Mouse (Mus musculus): ENCODE measurements at regions not wholly inside any gene's neighbourhood (a gene's known extent, or its start where the extent isn't known, plus 50 kb on each side); places are given as distances from the start of the nearest gene placed in this dataset.

- DNase-seq (ENCODE audit: low read depth, low spot score) = no peak
- POLR2A ChIA-PET = no interaction called here
- no peaks in the 10 kb centered on the region for H3K27me3 ChIP-seq
- in situ Hi-C loops (cut with MboI; ENCODE audit: low pct_unique_long_range_greater_than_20kb) = no loop called here
- no peak for TF ChIP-seq CTCF (IDR thresholded peaks at IDR 0.05)
- CTCF ChIA-PET = no interaction called here
- ATAC-seq = no peak
These were observed 88.4 kb downstream of the Zfp706 start for GRCm38 (mm10) chr15:36919209-36919608.

DNA sequence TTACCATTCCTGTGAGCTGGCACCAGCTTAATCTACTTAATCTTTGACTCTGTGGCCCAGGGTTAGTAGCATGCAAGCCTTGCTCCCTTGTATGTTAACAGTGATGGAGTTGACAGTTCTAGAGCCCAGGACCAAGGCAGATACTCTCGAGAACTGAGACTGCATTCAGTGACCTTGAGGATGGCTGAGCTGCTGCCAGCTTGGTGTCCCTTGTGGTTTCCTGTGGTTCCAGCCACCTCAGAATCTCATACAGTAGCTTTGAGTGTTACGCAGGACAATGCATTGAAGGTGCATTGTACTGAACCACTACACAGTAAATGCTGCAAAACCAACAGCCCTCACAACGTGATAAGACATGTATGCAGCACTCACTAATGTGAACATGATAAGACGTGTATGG, 90.6 kb downstream of the Zfp706 start:
- in situ Hi-C loops (cut with MboI; ENCODE audit: low pct_unique_long_range_greater_than_20kb) = no loop called here
- no peak for TF ChIP-seq CTCF (IDR thresholded peaks at IDR 0.05)
- no peaks in the 10 kb centered on the region for H3K27me3 ChIP-seq
- CTCF ChIA-PET = interaction anchor here (0.7 to 1.6 kb wide), 2 partner anchors 17 to 18 kb away, joined by 3 to 4 read pairs; no protein-coding TSS in a partner anchor
- ATAC-seq (no peak), DNase-seq (ENCODE audit: low read depth, low spot score) (no peak)
- POLR2A ChIA-PET = interaction anchor here (0.6 kb wide), 1 partner anchor 645 kb away, joined by 3 read pairs; no protein-coding TSS in a partner anchor

GRCm38 (mm10) chr15:36914239-36915100, 93.1 kb downstream of the Zfp706 start:
- no peaks in the 10 kb centered on the region for H3K27me3 ChIP-seq
- ATAC-seq = no peak
- no peak for DNase-seq (ENCODE audit: low read depth, low spot score)
- POLR2A ChIA-PET = no interaction called here
- CTCF ChIA-PET = no interaction called here
- TF ChIP-seq CTCF (IDR thresholded peaks at IDR 0.05) = no peak
- in situ Hi-C loops (cut with MboI; ENCODE audit: low pct_unique_long_range_greater_than_20kb) = no loop called here

GRCm38 (mm10) chr15:36913308-36913707, 94.3 kb downstream of the Zfp706 start:
- TF ChIP-seq CTCF (IDR thresholded peaks at IDR 0.05) = no peak
- in situ Hi-C loops (cut with MboI; ENCODE audit: low pct_unique_long_range_greater_than_20kb) = no loop called here
- ATAC-seq = no peak
- ChIA-PET CTCF (no interaction called here), POLR2A (no interaction called here)
- H3K27me3 ChIP-seq = no peaks in the 10 kb centered on the region
- DNase-seq (ENCODE audit: low read depth, low spot score) = no peak

GRCm38 (mm10) chr15:36910272-36910671, 97.3 kb downstream of the Zfp706 start:
- DNase-seq (ENCODE audit: low read depth, low spot score) = no peak
- in situ Hi-C loops (cut with MboI; ENCODE audit: low pct_unique_long_range_greater_than_20kb) = no loop called here
- TF ChIP-seq CTCF (IDR thresholded peaks at IDR 0.05) = no peak
- POLR2A ChIA-PET = no interaction called here
- ATAC-seq = no peak
- CTCF ChIA-PET = no interaction called here
- no peaks in the 10 kb centered on the region for H3K27me3 ChIP-seq

DNA sequence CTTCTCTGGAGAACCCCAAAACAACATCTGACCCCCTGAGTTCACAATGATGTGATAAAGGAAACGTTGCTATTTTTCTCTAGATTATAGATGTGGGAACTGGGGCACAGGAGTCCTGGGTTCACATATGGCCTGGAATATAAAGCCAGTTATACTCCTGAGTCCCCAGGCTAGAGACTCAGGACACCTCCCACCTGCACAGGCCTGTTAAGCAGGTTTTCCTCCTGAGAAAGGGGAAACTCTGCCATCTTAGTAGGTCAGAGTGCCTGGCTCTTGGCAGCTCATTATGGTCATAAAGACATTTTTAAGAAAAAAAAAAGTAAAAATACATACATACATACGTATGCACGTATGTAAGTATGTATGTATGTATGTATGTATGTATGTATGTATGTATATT, 98.1 kb downstream of the Zfp706 start:
- DNase-seq (ENCODE audit: low read depth, low spot score) (no peak), ATAC-seq (no peak)
- no peaks in the 10 kb centered on the region for H3K27me3 ChIP-seq
- POLR2A ChIA-PET = no interaction called here
- CTCF ChIA-PET = no interaction called here
- TF ChIP-seq CTCF (IDR thresholded peaks at IDR 0.05) = no peak
- in situ Hi-C loops (cut with MboI; ENCODE audit: low pct_unique_long_range_greater_than_20kb) = no loop called here

DNA sequence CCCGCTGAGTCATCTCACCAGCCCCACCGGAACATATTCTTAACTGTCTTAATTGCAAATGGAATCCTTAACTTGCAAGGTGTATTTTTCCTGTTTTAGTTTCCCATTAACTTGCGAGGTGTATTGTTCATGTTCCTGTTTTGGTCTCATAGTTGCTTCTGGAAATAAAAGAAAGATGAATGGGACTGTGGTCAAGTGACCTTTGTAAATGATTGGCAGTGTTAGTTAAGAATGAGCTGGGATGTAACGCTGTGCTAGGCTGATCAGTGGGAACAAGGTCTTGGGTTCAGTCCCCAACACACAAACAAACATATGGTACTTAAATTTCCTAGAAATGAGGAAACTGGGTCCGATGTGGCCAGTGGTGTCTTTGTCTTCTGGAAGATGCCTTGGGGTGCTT, 100.8 kb downstream of the Zfp706 start:
- ChIA-PET POLR2A (no interaction called here), CTCF (interaction anchor here (1.2 kb wide), 1 partner anchor 61 kb away, joined by 3 read pairs; no protein-coding TSS in a partner anchor)
- TF ChIP-seq CTCF (IDR thresholded peaks at IDR 0.05) = no peak
- in situ Hi-C loops (cut with MboI; ENCODE audit: low pct_unique_long_range_greater_than_20kb) = no loop called here
- DNase-seq (ENCODE audit: low read depth, low spot score) (no peak), ATAC-seq (no peak)
- no peaks in the 10 kb centered on the region for H3K27me3 ChIP-seq

- no peaks in the 10 kb centered on the region for H3K27me3 ChIP-seq
- no peak for TF ChIP-seq CTCF (IDR thresholded peaks at IDR 0.05)
- ATAC-seq (no peak), DNase-seq (ENCODE audit: low read depth, low spot score) (no peak)
- CTCF ChIA-PET = no interaction called here
- in situ Hi-C loops (cut with MboI; ENCODE audit: low pct_unique_long_range_greater_than_20kb) = no loop called here
- POLR2A ChIA-PET = no interaction called here
These were observed 101.5 kb downstream of the Zfp706 start for GRCm38 (mm10) chr15:36906052-36906451.

GRCm38 (mm10) chr15:36903922-36904321, 103.7 kb downstream of the Zfp706 start:
- CTCF ChIA-PET = interaction anchor here (1.0 kb wide), 1 partner anchor 24 kb away, joined by 3 read pairs; no protein-coding TSS in a partner anchor
- in situ Hi-C loops (cut with MboI; ENCODE audit: low pct_unique_long_range_greater_than_20kb) = no loop called here

DNA sequence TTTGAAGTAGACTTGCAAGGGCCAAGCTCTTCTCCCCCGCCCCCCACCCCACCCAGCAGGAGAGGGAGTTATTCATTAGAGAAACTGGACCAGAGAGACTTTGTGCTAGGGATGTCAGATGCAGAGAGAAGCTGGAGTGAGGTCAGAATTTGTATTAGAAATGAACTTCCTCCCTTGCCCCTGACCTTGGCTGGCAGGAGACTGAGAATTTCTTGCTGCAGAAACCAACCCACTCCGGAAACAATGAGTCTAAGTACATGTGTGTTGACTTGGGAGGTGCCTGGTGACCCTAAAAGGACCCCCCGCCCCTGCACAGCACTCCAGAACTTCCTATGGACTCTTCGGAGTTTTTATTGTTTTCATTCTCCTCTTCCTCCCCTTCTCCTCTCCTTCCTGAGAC, 104.3 kb downstream of the Zfp706 start:
- no peak for DNase-seq (ENCODE audit: low read depth, low spot score)
- no peaks in the 10 kb centered on the region for H3K27me3 ChIP-seq
- POLR2A ChIA-PET = no interaction called here
- TF ChIP-seq CTCF (IDR thresholded peaks at IDR 0.05) = no peak
- CTCF ChIA-PET = interaction anchor here (1.0 kb wide), 1 partner anchor 24 kb away, joined by 3 read pairs; no protein-coding TSS in a partner anchor
- in situ Hi-C loops (cut with MboI; ENCODE audit: low pct_unique_long_range_greater_than_20kb) = no loop called here
- ATAC-seq = no peak

More at GRCm38 (mm10) chr15:36903922-36904321, 103.7 kb downstream of the Zfp706 start:
- DNase-seq (ENCODE audit: low read depth, low spot score) = no peak
- no peaks in the 10 kb centered on the region for H3K27me3 ChIP-seq
- no peak for TF ChIP-seq CTCF (IDR thresholded peaks at IDR 0.05)
- POLR2A ChIA-PET = no interaction called here
- ATAC-seq = no peak

DNA sequence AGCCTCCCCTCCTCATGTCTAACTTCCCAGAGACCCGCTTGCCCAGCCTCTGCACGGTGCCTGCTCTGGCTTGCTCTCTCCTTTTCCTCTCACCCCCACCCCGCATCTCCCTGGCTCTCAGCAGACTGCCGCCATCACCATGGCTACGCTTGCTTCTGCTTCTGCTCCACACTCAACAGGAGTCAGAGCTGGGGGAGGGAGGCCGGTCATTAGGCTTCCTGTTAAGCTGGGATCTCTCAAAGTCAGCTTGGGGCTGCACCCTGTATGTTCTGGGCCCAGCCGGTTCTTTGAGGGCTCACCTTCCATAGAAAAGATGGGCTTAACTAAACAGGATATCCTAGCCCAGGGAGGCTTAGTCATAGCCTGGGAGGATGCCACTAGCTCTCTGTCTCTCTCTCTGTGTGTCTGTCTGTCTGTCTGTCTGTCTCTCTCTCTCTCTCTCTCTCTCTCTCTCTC, 105.7 kb downstream of the Zfp706 start:
- no peaks in the 10 kb centered on the region for H3K27me3 ChIP-seq
- DNase-seq (ENCODE audit: low read depth, low spot score) (no peak), ATAC-seq (no peak)
- in situ Hi-C loops (cut with MboI; ENCODE audit: low pct_unique_long_range_greater_than_20kb) = no loop called here
- CTCF ChIA-PET = no interaction called here
- TF ChIP-seq CTCF (IDR thresholded peaks at IDR 0.05) = no peak
- POLR2A ChIA-PET = no interaction called here

Measured in Patski (cell line).